Mouse (Mus musculus) B cell, adult 62 days (primary cell): Measurements from ENCODE around the gene Dlgap5. TPM values are rescaled to one million over a fixed set of nuclear protein-coding genes. Genes with fewer than 3 reads are reported as not detected.

ENCODE experiments used
- total RNA-seq: library from RNA; stranded (reverse); gene quantifications from 4 replicates; pipeline ENCODE4 v1.2.4, GENCODE M21; 2023

Dlgap5 gene
- 2.9 to 10.2 TPM (median 8.7 TPM) in 4 replicates for total RNA-seq

DNA sequence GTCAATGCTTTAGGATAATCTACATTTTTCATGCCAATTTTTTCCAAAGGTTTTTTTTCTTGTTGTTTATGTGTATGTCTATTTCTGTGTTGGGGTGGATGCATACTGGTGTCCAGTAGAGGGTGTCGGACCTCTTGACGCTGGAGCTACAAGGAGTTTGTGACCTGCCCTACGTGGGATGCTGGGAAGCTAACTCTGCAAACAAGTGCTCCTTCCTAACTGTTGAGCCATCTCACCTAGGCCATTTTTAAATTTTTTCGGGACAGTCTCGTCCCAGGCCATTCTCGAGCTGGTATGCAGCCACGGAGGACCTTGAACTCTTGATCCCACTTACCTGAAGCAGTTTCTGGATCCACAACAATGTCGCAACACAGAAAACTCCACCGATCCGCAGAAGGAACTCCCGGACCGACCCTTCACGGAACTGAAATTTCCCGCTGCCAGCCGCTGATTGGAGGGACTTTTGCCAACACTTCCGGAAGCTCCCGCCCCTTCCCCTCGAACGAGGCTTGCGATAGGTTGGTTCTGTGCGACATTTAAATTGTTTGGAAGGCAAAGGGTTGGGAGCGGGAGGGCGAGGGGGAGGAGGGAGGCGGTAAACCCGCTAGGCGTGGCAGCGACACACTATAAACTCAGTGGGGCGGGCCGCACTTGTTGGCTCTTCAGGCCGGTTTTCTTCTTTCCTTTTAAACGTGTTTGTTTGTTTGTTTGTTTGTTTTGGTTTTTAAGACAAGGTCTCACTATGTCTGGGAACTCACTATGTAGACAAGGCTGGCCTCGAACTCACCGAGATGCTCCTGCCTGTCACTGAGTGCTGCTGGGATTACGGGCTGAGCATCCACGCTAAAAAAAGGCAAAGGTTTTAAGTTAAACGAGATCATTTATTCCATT, at the start of gene Dlgap5:
Gene Dlgap5 (minus strand): TSS at position 633 of the 891 bp plus-strand sequence.

DNA sequence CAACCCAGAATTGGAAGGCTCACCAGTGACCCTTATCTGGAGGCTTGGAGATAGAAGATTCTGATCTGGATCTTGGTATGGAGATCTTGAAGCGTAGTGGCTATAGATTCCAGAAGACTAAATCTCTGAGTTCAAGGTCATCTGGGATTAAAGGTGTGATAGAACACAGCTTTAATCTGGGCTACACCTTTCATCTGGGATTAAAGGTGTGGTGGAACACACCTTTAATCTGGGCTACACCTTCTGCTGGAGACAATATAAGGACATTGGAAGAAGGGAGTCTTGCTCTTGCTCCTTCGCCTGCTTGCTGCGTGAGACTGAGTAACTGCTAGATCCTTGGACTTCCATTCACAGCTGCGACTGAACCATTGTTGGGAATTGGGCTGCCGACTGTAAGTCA, 31.9 kb upstream of the Dlgap5 start, which contains the start of gene Fbxo34:
Gene Fbxo34 (plus strand): TSS at position 301 of the 400 bp plus-strand sequence.

DNA sequence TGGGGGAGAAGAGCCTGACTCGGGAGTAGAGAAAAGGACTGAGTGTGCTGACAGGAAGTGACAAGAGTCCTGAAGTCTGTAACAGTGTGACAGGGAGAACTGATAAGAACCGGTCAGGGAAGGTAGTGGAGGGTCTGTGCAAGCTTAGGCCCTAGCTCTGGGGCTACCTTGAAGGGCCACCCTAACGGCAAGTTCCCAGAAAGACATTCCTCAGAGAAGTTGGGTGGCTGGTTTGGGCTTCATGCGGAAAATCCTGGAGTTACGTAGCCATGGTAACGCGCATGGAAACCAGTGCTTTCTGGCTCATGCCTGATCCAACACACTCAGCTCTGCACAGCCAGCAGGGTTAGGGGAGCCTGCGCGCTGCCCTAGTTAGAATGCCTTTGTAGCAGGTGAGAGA, 50.7 kb downstream of the Dlgap5 start, which contains the start of gene Lgals3:
Gene Lgals3 (plus strand): TSS at position 291 of the 400 bp plus-strand sequence.

Other genes with a start within 250 kb of the Dlgap5 start
- gene Gch1, start 229.0 kb downstream of the Dlgap5 start, total RNA-seq = 91.8 to 103 TPM (median 95.0 TPM) in 4 replicates
- 23.6 to 25.8 TPM (median 24.6 TPM) in 4 replicates for gene Wdhd1, start 141.6 kb downstream of the Dlgap5 start, total RNA-seq
- 26.1 to 34.2 TPM (median 31.2 TPM) in 4 replicates for gene Socs4, start 141.5 kb downstream of the Dlgap5 start, total RNA-seq
- gene Mapk1ip1l, start 120.1 kb downstream of the Dlgap5 start, total RNA-seq = 164 to 179 TPM (median 168 TPM) in 4 replicates
- gene Lgals3, start 50.7 kb downstream of the Dlgap5 start, total RNA-seq = 4.4 to 10.4 TPM (median 6.0 TPM) in 4 replicates
- 13.3 to 21.9 TPM (median 17.8 TPM) in 4 replicates for gene Fbxo34, start 32.0 kb upstream of the Dlgap5 start, total RNA-seq
- 29.1 to 32.8 TPM (median 30.4 TPM) in 4 replicates for gene Atg14, start 152.2 kb upstream of the Dlgap5 start, total RNA-seq
- 107 to 119 TPM (median 112 TPM) in 4 replicates for gene Ktn1, start 230.0 kb upstream of the Dlgap5 start, total RNA-seq